Mouse (Mus musculus): ENCODE results near the gene Gm10134.
"Not testable (repeated sequence)": the region's sequence is repeated elsewhere in the genome, so short reads cannot be mapped to it uniquely, and the experiment has no call there.

Gm10134 gene

DNA sequence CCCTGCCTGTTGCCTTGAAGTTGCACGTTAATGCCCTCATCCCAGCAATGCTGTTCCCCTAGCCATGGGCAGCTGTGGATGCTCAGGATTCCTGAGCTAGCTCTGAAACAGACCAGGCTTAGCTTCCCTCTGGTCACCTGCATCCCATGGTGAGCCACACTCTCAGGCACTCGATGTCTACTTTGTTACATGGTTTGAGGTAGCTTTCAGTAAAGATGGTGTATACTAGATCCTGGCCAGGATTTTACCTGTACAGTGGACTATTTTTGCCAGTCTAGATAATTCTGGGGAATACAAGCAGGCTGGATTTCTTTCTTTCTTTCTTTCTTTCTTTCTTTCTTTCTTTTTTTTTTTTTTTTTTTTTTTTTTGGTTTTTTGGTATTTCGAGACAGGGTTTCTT, at the start of gene Gm10134:
Gene Gm10134 (plus strand): TSS at position 301 of the 400 bp plus-strand sequence.
- no peak for DNase-seq (ENCODE audit: low spot score)

DNA sequence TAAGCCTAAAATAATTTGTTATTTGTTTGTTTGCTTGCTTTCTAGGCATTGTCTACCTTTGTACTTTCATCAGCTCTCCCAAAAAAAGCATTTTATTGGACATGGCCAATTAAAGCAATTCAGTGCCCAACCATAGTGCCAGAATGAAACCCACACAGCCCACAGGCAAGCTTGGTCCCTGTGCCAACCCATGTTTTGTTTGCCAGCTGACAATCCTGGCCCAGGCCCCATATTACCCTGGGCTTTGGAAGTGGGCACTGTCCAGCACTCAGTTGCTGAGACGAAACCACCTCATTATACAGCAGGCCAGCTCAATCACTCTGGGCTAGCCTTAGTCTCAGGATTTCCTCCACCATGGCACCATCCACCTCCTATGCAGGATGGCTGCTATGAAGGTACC, 49.3 kb upstream of the Gm10134 start:
- no peak for DNase-seq (ENCODE audit: low spot score)

- peak; percentile 65 for DNase-seq (ENCODE audit: low spot score)
Measured at GRCm38 (mm10) chr2:28463919-28464318, 42.0 kb upstream of the Gm10134 start.

DNA sequence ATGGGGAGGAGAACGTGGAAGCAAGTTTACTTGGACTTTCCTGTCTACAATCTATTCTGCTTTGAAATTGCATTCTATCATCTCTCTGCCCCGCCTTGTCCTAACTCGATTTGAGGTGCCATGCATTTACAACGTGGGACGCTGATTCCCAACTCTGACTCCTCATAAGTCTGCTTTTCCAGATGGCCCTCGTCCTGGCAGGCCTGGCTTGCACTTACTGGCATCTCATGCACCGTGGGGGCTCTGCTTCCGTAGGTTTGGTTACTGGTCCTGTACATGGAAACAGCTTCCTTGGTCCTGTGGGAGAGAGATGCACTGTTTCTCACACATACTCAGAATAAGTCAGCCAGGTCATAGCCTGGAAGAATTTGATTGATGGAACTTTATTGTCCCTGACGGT, 41.0 kb upstream of the Gm10134 start:
- DNase-seq (ENCODE audit: low spot score): no peak

- peak; percentile 34 for DNase-seq (ENCODE audit: low spot score)
Measured at GRCm38 (mm10) chr2:28465836-28466518, 39.9 kb upstream of the Gm10134 start, which contains the start of gene 1700007K13Rik. TSS of gene 1700007K13Rik (minus strand) at chr2:28466332.

DNA sequence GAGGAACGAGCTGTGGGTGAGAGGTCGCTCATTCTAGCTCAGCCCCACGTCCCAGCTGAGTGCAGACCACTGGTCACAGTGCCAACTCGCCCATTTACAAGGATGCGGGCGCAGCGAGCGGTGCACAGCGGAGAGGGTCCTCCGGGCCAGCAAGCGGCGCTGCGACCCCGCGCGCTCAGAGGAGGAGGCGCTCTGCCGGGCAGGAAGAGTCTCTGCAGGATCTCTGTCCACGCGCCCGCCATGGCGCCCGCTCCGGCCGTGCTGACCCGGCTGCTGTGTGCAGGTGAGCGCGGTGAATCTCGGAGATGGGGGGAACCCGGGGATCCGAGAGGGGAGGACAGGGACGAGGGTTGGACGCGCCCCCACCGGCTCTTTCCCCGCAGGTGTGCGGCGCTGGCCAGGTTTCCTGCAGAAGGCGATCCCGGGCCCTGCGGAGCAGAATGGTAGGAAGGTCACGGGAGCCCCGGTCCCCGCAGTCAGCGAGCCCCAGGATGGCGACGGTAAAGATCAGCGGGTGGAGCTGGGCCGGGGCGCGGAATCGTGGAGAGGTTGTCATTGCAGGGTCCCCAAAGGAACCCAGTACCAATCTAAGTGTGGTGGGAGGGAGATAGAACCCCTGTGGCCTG, 37.9 kb upstream of the Gm10134 start, which contains the start of gene Mrps2:
Gene Mrps2 (plus strand): TSS at position 207 of the 626 bp plus-strand sequence.
- peak; percentile 68 for DNase-seq (ENCODE audit: low spot score)

- peak; percentile 9 for DNase-seq (ENCODE audit: low spot score)
Measured at GRCm38 (mm10) chr2:28468486-28469225, 37.2 kb upstream of the Gm10134 start.

GRCm38 (mm10) chr2:28469461-28469860, 36.4 kb upstream of the Gm10134 start:
- DNase-seq (ENCODE audit: low spot score): no peak

DNA sequence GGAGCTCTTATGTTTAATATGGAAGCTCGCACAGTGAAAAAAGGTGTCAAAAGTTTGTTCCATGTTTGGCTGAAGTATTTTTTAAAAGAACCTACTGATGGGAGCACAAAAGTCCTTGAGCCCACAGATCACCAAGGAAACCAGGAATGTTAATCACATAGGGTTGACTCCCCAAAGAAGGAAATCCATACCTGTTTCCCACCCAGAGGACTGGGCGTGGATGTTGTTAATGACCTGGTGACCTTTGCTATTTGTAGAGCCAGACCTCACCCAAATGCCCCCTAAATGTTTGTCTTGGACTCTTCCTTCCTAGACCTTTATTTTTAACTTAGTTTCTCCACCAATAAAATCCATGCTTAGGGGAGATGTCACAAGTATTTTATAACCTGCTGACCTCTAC, 35.3 kb upstream of the Gm10134 start:
- DNase-seq (ENCODE audit: low spot score): no peak

DNA sequence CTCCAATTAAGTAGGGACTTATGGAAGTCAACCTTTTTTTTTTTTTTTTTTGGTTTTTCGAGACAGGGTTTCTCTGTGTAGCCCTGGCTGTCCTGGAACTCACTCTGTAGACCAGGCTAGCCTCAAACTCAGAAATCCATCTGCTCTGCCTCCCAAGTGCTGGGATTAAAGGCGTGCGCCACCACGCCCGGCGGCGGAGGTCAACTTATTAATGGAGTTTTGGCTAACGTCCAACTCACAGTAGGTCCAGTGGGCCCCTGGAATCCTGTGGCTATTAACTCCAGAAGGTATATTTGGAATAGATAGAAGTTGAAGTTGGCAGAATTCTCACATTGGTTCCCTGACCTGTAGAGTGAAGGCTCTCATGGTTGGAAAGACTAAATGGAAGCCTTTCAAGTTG, 33.9 kb upstream of the Gm10134 start:
- DNase-seq (ENCODE audit: low spot score): not testable (repeated sequence)

DNA sequence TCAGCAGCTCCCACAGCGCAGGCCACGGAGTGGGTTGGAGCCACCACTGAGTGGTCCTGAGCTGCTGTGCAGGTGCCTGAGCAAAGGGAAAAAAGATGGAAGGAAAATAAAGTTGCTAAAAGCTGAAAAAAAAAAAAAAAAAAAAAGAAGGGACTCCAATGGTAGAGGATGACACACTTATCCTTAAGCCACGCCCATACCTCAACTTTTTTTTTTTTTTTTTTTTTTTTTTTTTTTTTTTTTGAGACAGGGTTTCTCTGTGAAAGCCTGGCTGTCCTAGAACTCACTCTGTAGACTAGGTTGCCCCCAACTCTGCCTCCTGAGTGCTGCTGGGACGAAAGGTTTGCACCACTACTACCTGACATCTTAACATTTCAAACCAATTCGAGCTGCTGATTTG, 27.9 kb upstream of the Gm10134 start:
- not testable (repeated sequence) for DNase-seq (ENCODE audit: low spot score)

DNA sequence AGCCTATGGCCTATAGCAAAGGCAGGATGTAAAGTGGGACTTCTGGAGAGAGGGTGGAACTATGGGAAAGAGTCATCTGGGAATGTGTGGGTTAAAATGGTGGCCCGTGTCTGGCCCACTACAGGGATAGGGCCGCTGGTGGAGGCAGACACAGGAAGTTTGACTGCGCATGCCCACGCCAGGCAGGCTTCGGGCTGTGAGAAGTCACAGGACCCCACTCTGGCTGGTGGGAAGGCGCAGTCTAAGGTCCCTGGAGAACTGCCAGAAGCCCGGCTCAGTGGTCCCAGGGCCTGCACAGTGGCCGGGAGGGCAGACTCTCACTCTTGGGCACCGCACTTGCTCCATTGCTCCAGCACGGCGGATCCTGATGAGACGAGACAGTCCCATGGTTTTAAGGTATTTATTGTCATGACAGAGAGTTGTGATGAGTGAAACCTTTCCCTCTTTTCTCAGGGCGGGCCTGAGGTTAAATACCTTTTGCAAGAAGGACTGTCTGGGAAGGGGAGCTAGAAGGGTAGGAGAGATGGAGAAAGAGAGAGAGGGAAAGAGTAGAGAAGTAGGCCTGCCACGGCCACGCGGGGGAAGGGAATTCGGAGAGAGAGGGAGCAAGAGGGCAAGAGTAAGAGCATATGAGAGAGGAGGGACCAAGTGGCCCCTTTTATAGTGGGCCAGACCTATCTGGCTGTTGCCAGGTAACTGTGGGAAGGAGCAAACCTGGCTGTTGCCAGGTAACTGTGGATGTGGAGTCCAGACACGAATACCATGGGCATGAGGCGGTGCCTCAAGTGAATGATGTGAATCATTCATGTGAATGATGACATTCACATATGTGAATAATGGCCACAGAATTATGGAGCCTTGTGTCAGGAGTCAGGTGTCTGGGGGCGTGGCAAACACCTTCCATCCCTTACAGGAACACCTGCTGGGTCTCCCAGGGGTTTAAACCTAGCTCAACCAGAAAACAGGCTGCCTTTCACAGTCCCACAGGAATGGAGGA, 26.4 kb upstream of the Gm10134 start:
- no peak for DNase-seq (ENCODE audit: low spot score)

DNA sequence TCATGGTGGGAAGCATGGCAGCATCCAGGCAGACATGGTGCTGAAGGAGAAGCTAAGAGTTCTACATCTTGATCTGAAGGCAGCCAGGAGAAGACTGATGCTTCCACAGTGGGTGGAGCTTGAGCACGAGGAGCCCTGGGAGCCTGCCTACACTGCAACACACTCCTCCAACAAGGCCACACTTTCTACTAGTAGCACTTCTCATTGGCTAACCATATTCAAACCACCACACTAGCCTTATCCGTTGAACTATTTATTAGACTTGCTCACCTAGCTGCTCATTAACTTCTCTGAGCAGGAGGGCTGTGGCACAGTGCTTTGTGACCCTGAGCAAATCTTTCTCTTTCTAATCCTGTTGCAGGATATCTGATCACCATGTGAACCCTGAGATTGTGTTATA, 22.0 kb upstream of the Gm10134 start:
- no peak for DNase-seq (ENCODE audit: low spot score)

GRCm38 (mm10) chr2:28494521-28494920, 11.4 kb upstream of the Gm10134 start:
- DNase-seq (ENCODE audit: low spot score): no peak

GRCm38 (mm10) chr2:28495207-28495756, 10.6 kb upstream of the Gm10134 start:
- DNase-seq (ENCODE audit: low spot score): no peak

- no peak for DNase-seq (ENCODE audit: low spot score)
Measured at GRCm38 (mm10) chr2:28495801-28496595, 9.9 kb upstream of the Gm10134 start.

DNA sequence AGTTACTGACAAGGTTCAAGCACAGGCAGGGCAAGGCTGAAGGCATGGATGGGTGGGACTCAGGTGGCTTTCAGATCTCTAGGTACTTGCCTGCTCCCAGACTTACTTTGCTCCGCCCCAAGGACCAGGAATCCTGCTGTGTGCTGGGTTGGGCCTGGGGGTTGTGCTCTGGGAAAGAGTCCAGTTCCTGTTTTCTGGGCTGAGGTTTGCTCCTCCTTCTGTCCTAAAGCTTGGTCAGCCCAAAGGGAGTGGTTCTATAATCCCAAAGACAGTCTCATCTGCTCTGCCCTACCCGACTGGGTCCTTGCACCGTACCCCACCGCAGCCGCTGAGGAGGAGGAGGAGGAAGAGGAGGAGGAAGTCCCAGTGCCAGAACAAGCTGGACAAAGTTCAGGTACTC, 9.2 kb upstream of the Gm10134 start, which contains the start of gene Gbgt1:
Gene Gbgt1 (plus strand): TSS at position 221 of the 400 bp plus-strand sequence.
- no peak for DNase-seq (ENCODE audit: low spot score)

DNA sequence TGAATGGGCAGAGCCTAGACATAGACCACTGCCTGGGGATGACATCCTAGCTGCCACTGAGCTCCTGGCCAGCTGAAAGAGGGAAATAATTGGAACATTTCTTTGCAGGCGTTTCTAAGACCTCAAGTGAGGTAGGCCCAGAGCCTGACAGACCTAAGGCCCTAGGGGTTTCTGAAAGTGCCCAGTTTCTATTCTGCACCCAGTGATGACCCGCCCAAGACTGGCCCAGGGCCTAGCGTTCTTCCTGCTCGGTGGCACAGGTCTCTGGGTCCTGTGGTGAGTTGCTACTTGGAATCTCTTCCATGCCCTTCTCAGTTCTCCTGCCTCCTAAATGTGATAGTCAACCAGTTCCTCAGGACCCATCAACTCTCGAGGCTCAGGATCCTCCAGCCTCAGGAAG, 8.3 kb upstream of the Gm10134 start:
- no peak for DNase-seq (ENCODE audit: low spot score)

GRCm38 (mm10) chr2:28498431-28498830, 7.5 kb upstream of the Gm10134 start:
- DNase-seq (ENCODE audit: low spot score): no peak

DNA sequence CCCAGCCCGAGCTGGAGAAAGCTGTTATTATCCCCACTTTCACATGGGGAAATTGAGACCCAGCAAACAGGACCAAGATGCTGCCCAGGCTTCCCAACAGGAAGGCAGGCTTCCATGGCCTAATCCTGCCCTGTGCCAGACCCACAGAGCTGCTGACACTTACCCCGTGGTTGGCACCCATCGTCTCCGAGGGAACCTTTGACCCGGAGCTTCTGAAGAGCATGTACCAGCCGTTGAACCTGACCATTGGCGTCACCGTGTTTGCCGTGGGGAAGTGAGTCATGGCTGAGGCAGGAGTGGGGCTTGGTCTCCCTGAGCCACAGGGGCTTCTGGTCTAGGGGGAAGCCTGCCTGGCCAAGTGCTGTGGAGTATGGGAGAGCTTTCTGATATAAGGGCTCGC, 2.9 kb upstream of the Gm10134 start:
- no peak for DNase-seq (ENCODE audit: low spot score)

Measured in c-Kit-positive CD71-positive TER-119-positive erythroid progenitor cells, embryonic 14.5 days (primary cell).